Mouse (Mus musculus) forebrain, postnatal 0 days (tissue): ENCODE results near the gene Gart. TPM values are rescaled to one million over a fixed set of nuclear protein-coding genes. Genes with fewer than 3 reads are reported as not detected.

Experiments used
- ATAC-seq: fragments of 200-750 bp; cut with Nextera tagmentation; 2 replicates; pipeline ENCODE4 v1.8.0; 2017; ENCODE audit warnings: mild to moderate bottlenecking, moderate library complexity
- DNase-seq: peaks from one replicate; pipeline ENCODE4 v3.0.0-alpha.2; 2015
- H3K27ac ChIP-seq: fragments of 300-500 bp; sonication (generic); 2 replicates; pipeline ENCODE4 v1.5.1; 2014; ENCODE audit warnings: low read depth, mild to moderate bottlenecking, antibody characterized with exemption, low read length, moderate library complexity, mixed read lengths
- H3K27me3 ChIP-seq: fragments of 300-500 bp; sonication (generic); 2 replicates; pipeline ENCODE4 v1.6.1; 2014; ENCODE audit warnings: mild to moderate bottlenecking, low read length, mixed read lengths; ENCODE audit not compliant: insufficient read depth
- H3K36me3 ChIP-seq: fragments of 300-500 bp; sonication (generic); 2 replicates; pipeline ENCODE4 v1.6.1; 2014; ENCODE audit warnings: mild to moderate bottlenecking, moderate library complexity; ENCODE audit not compliant: insufficient read depth
- H3K4me1 ChIP-seq: fragments of 300-500 bp; sonication (generic); 2 replicates; pipeline ENCODE4 v1.6.1; 2014; ENCODE audit warnings: antibody characterized with exemption; ENCODE audit not compliant: insufficient read depth
- H3K4me2 ChIP-seq: fragments of 300-500 bp; sonication (generic); 2 replicates; pipeline ENCODE4 v1.6.1; 2014; ENCODE audit warnings: low read depth, mild to moderate bottlenecking, moderate library complexity
- H3K4me3 ChIP-seq: fragments of 300-500 bp; sonication (generic); 2 replicates; pipeline ENCODE4 v1.5.1; 2014; ENCODE audit warnings: low read depth, low read length, mixed read lengths
- H3K9ac ChIP-seq: fragments of 300-500 bp; sonication (generic); 2 replicates; pipeline ENCODE4 v1.6.1; 2014; ENCODE audit warnings: mild to moderate bottlenecking
- H3K9me3 ChIP-seq: fragments of 300-500 bp; sonication (generic); 2 replicates; pipeline ENCODE4 v1.6.1; 2016; ENCODE audit warnings: low read length
- CTCF ChIP-seq: sonication (generic); IDR thresholded peaks from 2 replicates; pipeline ENCODE4 v1.5.1; 2016; ENCODE audit warnings: antibody characterized with exemption, control low read depth, low read depth
- WGBS: fragments of 180-500 bp; shearing (Covaris S2); extraction: QIAGEN DNeasy Blood & Tissue Kit; methylation state at CpG from one replicate; pipeline ENCODE4 v1.1.7; 2014; 5-methylcytosine and 5-hydroxymethylcytosine counted together
- polyA plus RNA-seq: library from polyadenylated mRNA; unstranded; fragments of >200 nt; fragmentation: Nextera tagmentation; extraction: Ambion mirVana; gene quantifications from 2 replicates; pipeline ENCODE4 v1.2.1, GENCODE M21; 2015
- total RNA-seq: library from RNA; depleted of rRNA; stranded (reverse); fragments of >200 nt; gene quantifications from 2 replicates; pipeline ENCODE4 v1.2.3, GENCODE M21; 2014

Gart gene
- total and polyA plus RNA-seq, 2 experiments from 2014 or later: 36.7 to 44.0 TPM

- Histone ChIP-seq H3K27me3 (no peaks in the 10 kb centered on the region), H3K4me3 (no peak overlapping the region), H3K9ac (no peak overlapping the region), H3K36me3 (peaks cover 59% of the 10 kb centered on the region), H3K4me1 (peaks cover 2% of the 10 kb centered on the region), H3K9me3 (no peaks in the 10 kb centered on the region), H3K4me2 (no peak overlapping the region), H3K27ac (no peak overlapping the region)
- 99% methylated on average over 9 of the region's 9 CpGs for WGBS
- DNase-seq (no peak), ATAC-seq (no peak)
- TF ChIP-seq CTCF: no peak
Measured at GRCm38 (mm10) chr16:91623074-91623473, 23.7 kb downstream of the Gart start.

- DNase-seq (no peak), ATAC-seq (no peak)
- Histone ChIP-seq H3K9me3 (no peaks in the 10 kb centered on the region), H3K4me3 (no peak overlapping the region), H3K4me2 (no peak overlapping the region), H3K4me1 (peaks cover 4% of the 10 kb centered on the region), H3K27ac (no peak overlapping the region), H3K9ac (no peak overlapping the region), H3K36me3 (peaks cover 48% of the 10 kb centered on the region), H3K27me3 (no peaks in the 10 kb centered on the region)
- no peak for TF ChIP-seq CTCF
- 94% methylated on average over 11 of the region's 11 CpGs for WGBS
Measured at GRCm38 (mm10) chr16:91620991-91621390, 25.8 kb downstream of the Gart start.

GRCm38 (mm10) chr16:91620185-91620584, 26.6 kb downstream of the Gart start:
- no peak for DNase-seq
- ATAC-seq: no peak
- WGBS: 90% methylated on average over 5 of the region's 5 CpGs
- Histone ChIP-seq H3K9ac (no peak overlapping the region), H3K4me1 (peaks cover 4% of the 10 kb centered on the region), H3K27ac (no peak overlapping the region), H3K4me2 (no peak overlapping the region), H3K9me3 (no peaks in the 10 kb centered on the region), H3K36me3 (peaks cover 45% of the 10 kb centered on the region), H3K27me3 (no peaks in the 10 kb centered on the region), H3K4me3 (no peak overlapping the region)
- TF ChIP-seq CTCF: no peak

- H3K4me3 ChIP-seq: peak within 1 kb of the TSS; percentile 69
Measured at GRCm38 (mm10) chr16:91618511-91619501, 27.9 kb downstream of the Gart start, which contains the start of gene Dnajc28. TSS of gene Dnajc28 (minus strand) at chr16:91619026.

GRCm38 (mm10) chr16:91614552-91614951, 32.2 kb downstream of the Gart start:
- H3K27ac ChIP-seq: no peak overlapping the region
- H3K9ac ChIP-seq: no peak overlapping the region
- ATAC-seq (no peak), DNase-seq (no peak)
- no peak overlapping the region for H3K4me3 ChIP-seq
- H3K9me3 ChIP-seq: no peaks in the 10 kb centered on the region
- peaks cover 4% of the 10 kb centered on the region for H3K4me1 ChIP-seq
- H3K36me3 ChIP-seq: 0 out of 2 replicates have a peak, but pooled peaks cover 3% of the 10 kb centered on the region
- no peak for TF ChIP-seq CTCF
- WGBS: 71% methylated on average over 6 of the region's 6 CpGs
- no peaks in the 10 kb centered on the region for H3K27me3 ChIP-seq
- H3K4me2 ChIP-seq: no peak overlapping the region

More at GRCm38 (mm10) chr16:91618511-91619501, 27.9 kb downstream of the Gart start, which contains the start of gene Dnajc28:
- Histone ChIP-seq H3K27ac (peak within 1 kb of the TSS; percentile 46; the same call in 1 of the 2 replicates), H3K36me3 (peaks cover 34% of the 10 kb centered on the region), H3K4me2 (peak within 1 kb of the TSS; percentile 72), H3K9ac (peak within 1 kb of the TSS; percentile 71), H3K9me3 (no peaks in the 10 kb centered on the region), H3K4me1 (peaks cover 4% of the 10 kb centered on the region), H3K27me3 (no peaks in the 10 kb centered on the region)
- ATAC-seq (peak; percentile 96), DNase-seq (peak; percentile 86)
- WGBS: 11% methylated on average over 39 of the region's 39 CpGs
- no peak for TF ChIP-seq CTCF

- Histone ChIP-seq H3K9ac (no peak overlapping the region), H3K4me3 (no peak overlapping the region), H3K27ac (no peak overlapping the region), H3K4me2 (no peak overlapping the region), H3K36me3 (0 out of 2 replicates have a peak, but pooled peaks cover 3% of the 10 kb centered on the region), H3K9me3 (no peaks in the 10 kb centered on the region), H3K27me3 (no peaks in the 10 kb centered on the region), H3K4me1 (no peaks in the 10 kb centered on the region)
- TF ChIP-seq CTCF: no peak
- 78% methylated on average over 5 of the region's 5 CpGs for WGBS
- DNase-seq: no peak
- no peak for ATAC-seq
Measured at GRCm38 (mm10) chr16:91612525-91612924, 34.2 kb downstream of the Gart start.

GRCm38 (mm10) chr16:91611248-91611647, 35.5 kb downstream of the Gart start:
- 62% methylated on average over 11 of the region's 11 CpGs for WGBS
- no peaks in the 10 kb centered on the region for H3K36me3 ChIP-seq
- H3K9me3 ChIP-seq: no peaks in the 10 kb centered on the region
- no peak overlapping the region for H3K9ac ChIP-seq
- ATAC-seq (no peak), DNase-seq (no peak)
- no peak for TF ChIP-seq CTCF
- H3K27me3 ChIP-seq: no peaks in the 10 kb centered on the region
- H3K4me1 ChIP-seq: no peaks in the 10 kb centered on the region
- no peak overlapping the region for H3K4me2 ChIP-seq
- no peak overlapping the region for H3K27ac ChIP-seq
- no peak overlapping the region for H3K4me3 ChIP-seq
